Comparison of ENCODE assay signal across 8 mouse cellular contexts in the genomic region with DNA sequence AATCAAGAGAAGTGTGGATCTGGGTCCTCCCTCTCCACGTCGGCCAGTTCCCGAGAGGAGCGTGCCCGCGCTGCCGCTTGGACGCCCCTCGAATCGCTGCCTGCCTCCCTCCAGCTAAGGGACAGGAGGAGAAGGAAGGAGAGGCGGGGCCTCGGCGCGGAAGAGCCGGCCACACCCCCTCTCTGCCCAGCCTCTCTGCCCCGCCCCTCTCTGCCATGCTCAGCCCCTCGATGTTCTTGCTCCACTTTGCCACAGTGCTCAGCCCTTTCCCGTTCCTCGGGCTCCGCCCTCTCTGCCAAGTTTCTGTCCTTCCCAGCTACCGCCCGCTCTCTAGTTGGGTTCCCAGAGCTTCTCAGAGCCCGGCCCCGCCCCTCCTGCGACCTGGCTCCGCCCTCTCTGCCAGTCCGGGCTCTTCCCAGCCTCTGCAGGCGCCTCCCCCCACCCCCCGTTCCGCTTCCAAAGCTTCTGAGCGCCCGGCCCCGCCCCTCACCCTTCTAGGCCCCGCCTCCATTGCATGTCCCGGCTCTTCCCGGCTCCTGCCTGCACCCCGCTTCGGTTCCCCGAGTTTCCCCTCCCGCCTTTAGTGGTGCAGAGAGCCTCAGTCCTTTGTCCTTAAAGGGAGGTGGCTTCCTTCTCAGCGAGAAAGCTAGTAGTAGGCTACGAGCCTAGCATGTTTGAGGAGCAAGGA. TPM values are rescaled to one million over a fixed set of nuclear protein-coding genes. Genes with fewer than 3 reads are reported as not detected.
A peak's percentile ranks its signal among the peaks of the same experiment; 100 is the strongest.
DNase-seq lines count a peak whose midpoint lies in the region; ATAC-seq and TF ChIP-seq lines count a peak whose summit lies in the region.

Gene Prkra (minus strand): TSS at position 133 of the 688 bp plus-strand sequence.
Gene Pjvk (plus strand): TSS at position 594 of the 688 bp plus-strand sequence.

- peak; percentile 45 to 56; a peak in 2 of 4 replicates for TF ChIP-seq POLR2A in MEL (IDR thresholded peaks at IDR 0.05; ENCODE audit: control insufficient read depth in 1 of 2, insufficient read depth in 1 of 2, low read depth in 1 of 2, low read length in 2 of 2, poor library complexity in 1 of 2)
- peak; percentile 62 for TF ChIP-seq POLR2A in cerebellum, adult 2 months (IDR thresholded peaks at IDR 0.05; ENCODE audit: borderline replicate concordance, insufficient read depth, low read length)

- H3K27ac ChIP-seq in MEL (ENCODE audit: control insufficient read depth, low read depth, low read length), result peak within 1 kb of the TSS; percentile 22; the same call in 1 of the 2 replicates
- H3K27ac ChIP-seq in cerebellum, adult 2 months (ENCODE audit: insufficient read depth, low read length), result peak within 1 kb of the TSS; percentile 68
- peak within 1 kb of the TSS; percentile 82 for H3K27ac ChIP-seq in forebrain, postnatal 0 days (ENCODE audit: low read depth, low read length)
- H3K27ac ChIP-seq in lung, embryonic 16.5 days (ENCODE audit: low read length), result peak within 1 kb of the TSS; percentile 94

- DNase-seq in MEL (ENCODE audit: low read depth, low spot score), result peak; percentile 96
- peak; percentile 96 to 97 for DNase-seq in cerebellum, adult 2 months
- peak; percentile 98 for DNase-seq in forebrain, postnatal 0 days
- DNase-seq in layer of hippocampus, adult 9-10 months (ENCODE audit: low spot score), result peak; percentile 95
- peak; percentile 97 for DNase-seq in ovary, postnatal 10 days (ENCODE audit: low spot score)
- DNase-seq in thymus, postnatal 10 days (ENCODE audit: low spot score in 2 of 2), result peak; percentile 85 to 92

- peak within 1 kb of the TSS; percentile 77 for H3K9ac ChIP-seq in MEL (ENCODE audit: control insufficient read depth, low read depth, low read length, poor library complexity, severe bottlenecking)
- H3K9ac ChIP-seq in forebrain, postnatal 0 days, result peak within 1 kb of the TSS; percentile 80
- H3K9ac ChIP-seq in lung, embryonic 16.5 days (ENCODE audit: low read length), result peak within 1 kb of the TSS; percentile 93

- no peaks in the 10 kb centered on the region for H3K9me3 ChIP-seq in MEL (replicated peaks; ENCODE audit: insufficient read depth, low read length)
- H3K9me3 ChIP-seq in forebrain, postnatal 0 days (ENCODE audit: low read length), result no peaks in the 10 kb centered on the region
- H3K9me3 ChIP-seq in lung, embryonic 16.5 days (ENCODE audit: control insufficient read depth, low read length), result no peaks in the 10 kb centered on the region

- H3K79me2 ChIP-seq in MEL (ENCODE audit: control insufficient read depth, insufficient read depth, low read length, poor library complexity), result no peaks in the 10 kb centered on the region

- peak within 1 kb of the TSS; percentile 71 for H3K4me2 ChIP-seq in forebrain, postnatal 0 days (ENCODE audit: low read depth)
- peak within 1 kb of the TSS; percentile 90 for H3K4me2 ChIP-seq in lung, embryonic 16.5 days (ENCODE audit: low read depth, low read length)

- H3K4me1 ChIP-seq in MEL (ENCODE audit: control insufficient read depth in 1 of 2, insufficient read depth in 2 of 2, low read length in 2 of 2), result peaks cover 5 to 9% of the 10 kb centered on the region in 2 experiments
- H3K4me1 ChIP-seq in cerebellum, adult 2 months (ENCODE audit: control insufficient read depth, insufficient read depth, low read length), result no peaks in the 10 kb centered on the region
- peaks cover 3% of the 10 kb centered on the region; the same call in 1 of the 2 replicates for H3K4me1 ChIP-seq in forebrain, postnatal 0 days (ENCODE audit: insufficient read depth)
- H3K4me1 ChIP-seq in lung, embryonic 16.5 days (replicated peaks; ENCODE audit: control insufficient read depth, insufficient read depth, low read length), result peaks cover 12% of the 10 kb centered on the region; the same call in 1 of the 2 replicates

- 1% methylated on average over 42 of the region's 42 CpGs for WGBS in cerebellum, adult 2 months
- WGBS in forebrain, postnatal 0 days, result 5% methylated on average over 37 of the region's 42 CpGs
- under 1% methylated on average over 32 of the region's 42 CpGs for WGBS in lung, embryonic 16.5 days

- ATAC-seq in forebrain, postnatal 0 days, result peak; percentile 97
- ATAC-seq in hematopoietic stem cell, adult 5-6 weeks (replicated peaks in 1 of 2; ENCODE audit: insufficient read depth in 1 of 2, low FRiP score in 2 of 2, low TSS enrichment in 1 of 2, low read depth in 1 of 2, poor library complexity in 2 of 2, severe bottlenecking in 2 of 2), result peak; percentile 97
- peak; percentile 99 for ATAC-seq in lung, embryonic 16.5 days (ENCODE audit: low read depth)

- no peak for TF ChIP-seq EP300 in MEL (IDR thresholded peaks at IDR 0.05; ENCODE audit: low read depth in 1 of 2, low read length in 2 of 2)

- no peaks in the 10 kb centered on the region for H3K27me3 ChIP-seq in MEL (ENCODE audit: control insufficient read depth in 1 of 2, insufficient read depth in 2 of 2, low read length in 2 of 2)
- H3K27me3 ChIP-seq in cerebellum, adult 2 months (ENCODE audit: control insufficient read depth, insufficient read depth, low read length), result no peaks in the 10 kb centered on the region
- no peaks in the 10 kb centered on the region for H3K27me3 ChIP-seq in forebrain, postnatal 0 days (ENCODE audit: insufficient read depth, low read length)
- no peaks in the 10 kb centered on the region for H3K27me3 ChIP-seq in lung, embryonic 16.5 days (ENCODE audit: control insufficient read depth, insufficient read depth, low read depth, low read length)

- TF ChIP-seq CTCF in MEL (IDR thresholded peaks at IDR 0.05 in 2 of 3, conservative IDR thresholded peaks at IDR 0.05 in 1 of 3; ENCODE audit: control insufficient read depth in 1 of 3, insufficient read depth in 1 of 3, low read depth in 2 of 3, low read length in 3 of 3, poor library complexity in 1 of 3, severe bottlenecking in 1 of 3), result no peak
- TF ChIP-seq CTCF in cerebellum, adult 2 months (IDR thresholded peaks at IDR 0.05; ENCODE audit: borderline replicate concordance, insufficient read depth, low read depth, low read length), result no peak
- TF ChIP-seq CTCF in forebrain, postnatal 0 days (IDR thresholded peaks at IDR 0.05; ENCODE audit: low read depth), result peak; percentile 4; the same call in 1 of the 2 replicates

- peak within 1 kb of the TSS; percentile 71 to 91 for H3K4me3 ChIP-seq in MEL (ENCODE audit: control insufficient read depth in 1 of 2, insufficient read depth in 1 of 2, low read depth in 2 of 2, low read length in 2 of 2)
- peak within 1 kb of the TSS; percentile 80 for H3K4me3 ChIP-seq in cerebellum, adult 2 months (replicated peaks; ENCODE audit: insufficient read depth, low read depth, low read length)
- H3K4me3 ChIP-seq in forebrain, postnatal 0 days (ENCODE audit: low read depth, low read length), result peak within 1 kb of the TSS; percentile 67
- H3K4me3 ChIP-seq in lung, embryonic 16.5 days (ENCODE audit: low read length), result peak within 1 kb of the TSS; percentile 86

- no peak for TF ChIP-seq RAD21 in MEL (IDR thresholded peaks at IDR 0.05; ENCODE audit: low read depth, low read length)

- H3K36me3 ChIP-seq in MEL (ENCODE audit: control insufficient read depth in 1 of 2, insufficient read depth in 2 of 2, low read length in 2 of 2), result peaks cover 0 to 13% of the 10 kb centered on the region in 2 experiments; a peak in 2 of 4 replicates
- peaks cover 6% of the 10 kb centered on the region; the same call in 1 of the 2 replicates for H3K36me3 ChIP-seq in forebrain, postnatal 0 days (ENCODE audit: insufficient read depth)
- H3K36me3 ChIP-seq in lung, embryonic 16.5 days (ENCODE audit: control insufficient read depth, insufficient read depth, low read length), result peaks cover 1% of the 10 kb centered on the region

TF ChIP-seq in MEL, 35 proteins besides CTCF, POLR2A, EP300 and RAD21 (continues in another document):
- TF ChIP-seq ZKSCAN1 (IDR thresholded peaks at IDR 0.05; ENCODE audit: low read depth, low read length), result no peak
- no peak for TF ChIP-seq BHLHE40 (IDR thresholded peaks at IDR 0.05; ENCODE audit: borderline replicate concordance, low read depth, low read length)
- TF ChIP-seq POLR2AphosphoS5 (IDR thresholded peaks at IDR 0.05; ENCODE audit: borderline replicate concordance, low read depth, low read length), result no peak
- no peak for TF ChIP-seq JUND (IDR thresholded peaks at IDR 0.05; ENCODE audit: low read depth, low read length)
- no peak for TF ChIP-seq CHD2 (IDR thresholded peaks at IDR 0.05; ENCODE audit: low read length)
- 0 out of 2 replicates have a peak, but pooled peaks have one; percentile 17 for TF ChIP-seq ELF1 (IDR thresholded peaks at IDR 0.05; ENCODE audit: low read depth, low read length)
- TF ChIP-seq SIN3A (IDR thresholded peaks at IDR 0.05; ENCODE audit: low read length), result peak; percentile 8; the same call in 1 of the 2 replicates
- no peak; the same call in 1 of the 2 replicates for TF ChIP-seq TCF12 (IDR thresholded peaks at IDR 0.05; ENCODE audit: low read depth, low read length)
- no peak for TF ChIP-seq KAT2A (conservative IDR thresholded peaks at IDR 0.05; ENCODE audit: low read depth, low read length)
- TF ChIP-seq NRF1 (IDR thresholded peaks at IDR 0.05; ENCODE audit: insufficient read depth, low read depth, low read length, poor library complexity, severe bottlenecking), result 0 out of 2 replicates have a peak, but pooled peaks have one; percentile 17
- no peak for TF ChIP-seq GATA1 (IDR thresholded peaks at IDR 0.05; ENCODE audit: low read depth, low read length)
- TF ChIP-seq POLR2AphosphoS2 (IDR thresholded peaks at IDR 0.05; ENCODE audit: low read length), result no peak; the same call in 1 of the 2 replicates

RNA-seq across cellular contexts. Expression of gene Prkra, which starts in this region (rescaled TPM):
- 15.7 and 18.8 TPM in 2 replicates for total RNA-seq in MEL (2012; rRNA removed)
- polyA plus RNA-seq in MEL (2012; ENCODE audit: insufficient read depth in 1 of 2, insufficient read length in 2 of 2, low read depth in 1 of 2, low replicate concordance in 2 of 2, missing spikeins in 1 of 2), result 10 to 100 TPM in 1 of 2 experiments, not detected in 1; 21.5 TPM
- 33.1 and 33.3 TPM in 2 replicates for polyA plus RNA-seq in cerebellum, adult 2 months (2012; rRNA removed)
- total RNA-seq in forebrain, postnatal 0 days (2014; rRNA removed), result 113 and 123 TPM in 2 replicates
- 97.5 and 101 TPM in 2 replicates for polyA plus RNA-seq in forebrain, postnatal 0 days (2015; fragmentation: Nextera tagmentation; extraction: Ambion mirVana)
- total RNA-seq in hematopoietic stem cell, adult 5-6 weeks (2017), result 11.9 and 17.6 TPM in 2 replicates
- 63.9 and 67.5 TPM in 2 replicates for polyA plus RNA-seq in lung, embryonic 16.5 days (2015; fragmentation: Nextera tagmentation; extraction: Ambion mirVana)

RNA-seq across cellular contexts. Expression of gene Pjvk, which starts in this region (rescaled TPM):
- total RNA-seq in MEL (2012; rRNA removed), result not detected in 2 replicates
- under 1 TPM in 1 of 2 experiments, not detected in 1; 0.07 TPM for polyA plus RNA-seq in MEL (2012; ENCODE audit: insufficient read depth in 1 of 2, insufficient read length in 2 of 2, low read depth in 1 of 2, low replicate concordance in 2 of 2, missing spikeins in 1 of 2)
- 0.19 and 0.20 TPM in 2 replicates for polyA plus RNA-seq in cerebellum, adult 2 months (2012; rRNA removed)
- total RNA-seq in forebrain, postnatal 0 days (2014; rRNA removed), result 0.23 TPM in 1 of 2 replicates, not detected in the other
- 0.33 and 0.62 TPM in 2 replicates for polyA plus RNA-seq in forebrain, postnatal 0 days (2015; fragmentation: Nextera tagmentation; extraction: Ambion mirVana)
- total RNA-seq in hematopoietic stem cell, adult 5-6 weeks (2017), result not detected in 2 replicates
- polyA plus RNA-seq in lung, embryonic 16.5 days (2015; fragmentation: Nextera tagmentation; extraction: Ambion mirVana), result 0.23 and 0.63 TPM in 2 replicates

Comparison
In these comparisons a context has a peak if more than half of its experiments do, and no peak if none do; other contexts are left out.
1. Peak in every context shown above with its lines: DNase-seq, ATAC-seq, H3K4me3 ChIP-seq and H3K27ac ChIP-seq.
2. H3K27ac ChIP-seq: peak in every context shown above with its lines; median percentile 94 in lung, embryonic 16.5 days; 82 in forebrain, postnatal 0 days; 68 in cerebellum, adult 2 months; 22 in MEL.